Mouse (Mus musculus): ENCODE measurements around the gene Babam2. TPM values are rescaled to one million over a fixed set of nuclear protein-coding genes. Genes with fewer than 3 reads are reported as not detected.

The Babam2 gene
- polyA plus RNA-seq, 1 experiment from 2014 or later: 45.6 TPM

DNA sequence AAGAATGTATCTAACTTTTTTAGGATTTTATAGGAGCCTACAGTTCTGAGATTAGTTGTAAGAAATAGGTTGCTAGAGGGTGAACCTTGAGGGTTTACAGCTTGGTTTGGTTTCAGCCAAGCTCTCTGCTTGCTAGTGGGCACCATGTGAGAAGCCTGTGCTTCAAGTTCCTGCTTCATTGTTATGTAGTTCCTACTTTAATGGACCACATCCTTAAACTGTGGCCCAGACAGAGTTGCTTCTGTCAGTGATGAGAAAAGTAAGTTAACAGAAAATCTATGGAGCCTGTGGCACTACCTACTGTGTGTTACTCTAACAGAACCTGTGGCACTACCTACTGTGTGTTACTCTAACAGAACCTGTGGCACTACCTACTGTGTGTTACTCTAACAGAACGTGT, 57.1 kb downstream of the Babam2 start:
- no peak overlapping the region for H3K9ac ChIP-seq
- H3K4me2 ChIP-seq: no peak overlapping the region
- 90% methylated on average over 1 of the region's 1 CpGs for WGBS
- H3K9me3 ChIP-seq (replicated peaks): no peaks in the 10 kb centered on the region; the same call in 1 of the 2 replicates
- H3K4me3 ChIP-seq: no peak overlapping the region
- no peak overlapping the region for H3K27ac ChIP-seq (ENCODE audit: poor library complexity, severe bottlenecking)
- no peaks in the 10 kb centered on the region for H3K4me1 ChIP-seq (replicated peaks)
- 0 out of 2 replicates have a peak, but pooled peaks cover 6% of the 10 kb centered on the region for H3K36me3 ChIP-seq
- H3K27me3 ChIP-seq (replicated peaks): no peaks in the 10 kb centered on the region
- no peak for ATAC-seq (ENCODE audit: insufficient number of reproducible peaks, low FRiP score)

DNA sequence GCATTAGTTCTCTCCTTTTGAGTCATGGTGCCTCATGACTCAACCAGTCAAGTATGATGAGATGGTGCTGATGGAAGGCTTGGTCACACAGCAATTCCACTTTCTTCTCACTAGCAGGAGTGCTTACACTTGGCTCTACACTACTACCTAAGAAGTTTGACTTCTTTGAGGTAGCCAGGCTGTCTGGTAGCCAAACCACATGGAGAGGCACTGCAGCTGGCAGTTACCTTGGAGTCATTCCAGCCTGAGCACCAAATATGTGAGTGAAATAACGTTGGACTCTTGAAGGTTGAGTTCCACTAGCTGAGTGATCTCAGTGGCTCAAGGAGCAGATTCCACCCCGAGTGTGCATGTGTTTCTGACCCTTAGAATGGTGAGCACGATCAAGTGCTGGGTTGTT, 57.8 kb downstream of the Babam2 start:
- Histone ChIP-seq H3K4me1 (replicated peaks) (no peaks in the 10 kb centered on the region), H3K4me2 (no peak overlapping the region), H3K36me3 (0 out of 2 replicates have a peak, but pooled peaks cover 6% of the 10 kb centered on the region), H3K27ac (ENCODE audit: poor library complexity, severe bottlenecking) (no peak overlapping the region), H3K9me3 (replicated peaks) (no peaks in the 10 kb centered on the region; the same call in 1 of the 2 replicates), H3K4me3 (no peak overlapping the region), H3K27me3 (replicated peaks) (no peaks in the 10 kb centered on the region), H3K9ac (no peak overlapping the region)
- ATAC-seq (ENCODE audit: insufficient number of reproducible peaks, low FRiP score): no peak
- WGBS: 87% methylated on average over 3 of the region's 3 CpGs

DNA sequence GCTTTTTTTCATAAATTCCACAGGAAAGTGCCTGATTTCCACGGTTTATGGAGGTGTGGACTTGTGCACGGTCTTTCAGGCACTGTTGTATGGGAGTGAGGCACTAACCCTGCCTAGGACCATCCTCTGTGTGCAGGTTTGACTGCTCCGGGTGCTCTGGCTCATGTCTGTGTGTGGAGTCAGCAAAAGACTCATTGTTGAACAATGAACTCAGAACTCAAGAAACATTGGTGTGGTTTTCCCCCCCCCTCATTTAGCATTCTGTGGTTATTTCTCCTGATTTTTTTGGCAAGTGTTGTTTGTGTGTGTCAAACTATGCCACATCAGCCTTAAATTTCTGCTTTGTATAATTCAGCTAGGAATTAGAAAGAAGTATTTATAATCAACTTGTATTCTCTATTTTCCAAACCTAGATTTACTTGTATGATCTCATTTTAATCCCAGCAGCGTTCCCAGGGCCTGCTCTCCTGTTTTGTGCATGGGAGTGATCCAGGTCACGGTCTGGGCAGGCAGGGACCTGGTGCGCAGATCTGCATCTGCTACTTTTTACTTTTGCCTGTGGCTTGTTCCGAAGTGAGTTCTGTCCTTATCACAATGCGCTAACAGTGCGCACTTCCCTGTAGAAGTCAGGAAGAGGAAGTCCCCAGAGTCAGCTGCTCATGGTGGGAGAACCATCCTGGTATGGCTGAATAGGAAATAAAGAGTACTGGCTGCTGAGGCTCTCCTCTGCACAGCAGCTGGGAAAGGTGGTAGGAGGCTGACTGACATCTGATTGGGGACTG, 61.0 kb downstream of the Babam2 start:
- no peak for ATAC-seq (ENCODE audit: insufficient number of reproducible peaks, low FRiP score)
- H3K9ac ChIP-seq: no peak overlapping the region
- H3K4me3 ChIP-seq: no peak overlapping the region
- no peak overlapping the region for H3K4me2 ChIP-seq
- 82% methylated on average over 9 of the region's 9 CpGs for WGBS
- no peak overlapping the region for H3K27ac ChIP-seq (ENCODE audit: poor library complexity, severe bottlenecking)
- H3K9me3 ChIP-seq (replicated peaks): no peaks in the 10 kb centered on the region; the same call in 1 of the 2 replicates
- H3K4me1 ChIP-seq (replicated peaks): no peaks in the 10 kb centered on the region
- H3K36me3 ChIP-seq: 0 out of 2 replicates have a peak, but pooled peaks cover 6% of the 10 kb centered on the region
- H3K27me3 ChIP-seq (replicated peaks): no peaks in the 10 kb centered on the region

DNA sequence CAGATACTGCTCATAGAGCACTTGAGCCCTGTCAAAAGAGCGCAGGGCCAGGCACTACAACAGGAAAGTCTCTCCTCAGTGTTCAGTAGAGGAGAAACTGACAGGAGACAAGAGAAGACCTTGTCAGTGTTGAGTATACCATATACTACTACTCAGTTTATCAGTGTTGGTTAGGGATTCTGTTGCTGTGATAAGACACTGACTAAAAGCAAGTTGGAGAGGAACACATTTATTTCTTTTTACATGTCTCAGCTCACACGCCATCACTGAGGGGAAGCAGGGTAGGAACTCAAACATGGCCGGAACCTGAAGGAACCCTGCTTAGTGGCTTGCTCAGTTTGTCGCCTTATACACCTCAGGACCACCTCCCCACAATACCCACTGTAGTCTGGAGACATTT, 64.4 kb downstream of the Babam2 start:
- H3K27ac ChIP-seq (ENCODE audit: poor library complexity, severe bottlenecking): no peak overlapping the region
- WGBS: 84% methylated on average over 4 of the region's 4 CpGs
- H3K4me1 ChIP-seq (replicated peaks): no peaks in the 10 kb centered on the region
- no peaks in the 10 kb centered on the region for H3K36me3 ChIP-seq
- no peak for ATAC-seq (ENCODE audit: insufficient number of reproducible peaks, low FRiP score)
- no peaks in the 10 kb centered on the region for H3K27me3 ChIP-seq (replicated peaks)
- no peaks in the 10 kb centered on the region for H3K9me3 ChIP-seq (replicated peaks)
- no peak overlapping the region for H3K4me2 ChIP-seq
- H3K4me3 ChIP-seq: no peak overlapping the region
- H3K9ac ChIP-seq: no peak overlapping the region

DNA sequence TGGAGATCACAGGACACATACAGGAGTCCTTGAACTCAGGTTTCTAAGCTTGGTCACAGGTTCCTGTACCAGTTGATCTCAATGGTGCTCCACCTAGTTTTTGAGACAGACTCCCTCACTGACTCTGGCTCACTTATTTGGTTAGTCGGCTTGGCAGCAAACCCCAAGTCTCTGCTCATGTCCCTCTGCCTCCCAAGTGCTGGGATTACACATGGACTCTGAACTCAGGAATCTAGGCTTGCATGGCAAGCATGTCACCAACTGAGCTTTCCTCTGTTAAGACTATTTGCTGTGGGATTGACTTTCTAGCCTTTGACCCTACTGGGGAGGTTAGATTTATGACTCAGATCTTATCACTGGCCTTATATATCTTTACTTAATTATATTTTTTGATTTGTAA, 65.3 kb downstream of the Babam2 start:
- peaks cover 7% of the 10 kb centered on the region for H3K4me1 ChIP-seq (replicated peaks)
- 82% methylated on average over 1 of the region's 1 CpGs for WGBS

DNA sequence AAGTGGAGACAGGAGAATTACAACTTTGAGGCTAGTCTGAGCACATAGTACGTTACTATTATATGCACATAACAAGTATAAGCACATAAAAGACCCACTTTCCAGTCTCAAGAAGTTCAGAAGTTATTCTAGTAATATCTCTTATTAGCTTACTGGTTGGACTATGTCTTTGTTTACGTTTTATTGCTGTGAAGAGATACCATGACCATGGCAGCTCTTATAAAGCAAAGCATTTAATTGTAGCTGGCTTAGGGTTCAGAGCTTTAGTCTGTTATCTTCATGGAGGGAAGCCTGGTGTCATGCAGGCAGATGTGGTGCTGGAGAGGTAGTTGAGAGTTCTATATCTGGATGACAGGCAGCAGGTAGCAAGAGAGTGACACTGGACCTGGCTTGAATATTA, 68.3 kb downstream of the Babam2 start:
- Histone ChIP-seq H3K4me2 (no peak overlapping the region), H3K4me3 (no peak overlapping the region), H3K4me1 (replicated peaks) (peaks cover 9% of the 10 kb centered on the region), H3K9me3 (replicated peaks) (no peaks in the 10 kb centered on the region), H3K9ac (no peak overlapping the region), H3K27me3 (replicated peaks) (no peaks in the 10 kb centered on the region), H3K36me3 (no peaks in the 10 kb centered on the region), H3K27ac (ENCODE audit: poor library complexity, severe bottlenecking) (peak overlapping the region; percentile 18; the same call in 1 of the 2 replicates)
- ATAC-seq (ENCODE audit: insufficient number of reproducible peaks, low FRiP score): no peak
- WGBS: 85% methylated on average over 2 of the region's 2 CpGs

More for the DNA sequence above, 65.3 kb downstream of the Babam2 start:
- no peaks in the 10 kb centered on the region for H3K27me3 ChIP-seq (replicated peaks)
- no peaks in the 10 kb centered on the region for H3K9me3 ChIP-seq (replicated peaks)
- H3K36me3 ChIP-seq: no peaks in the 10 kb centered on the region
- no peak overlapping the region for H3K9ac ChIP-seq
- no peak overlapping the region for H3K27ac ChIP-seq (ENCODE audit: poor library complexity, severe bottlenecking)
- no peak overlapping the region for H3K4me3 ChIP-seq
- H3K4me2 ChIP-seq: no peak overlapping the region
- no peak for ATAC-seq (ENCODE audit: insufficient number of reproducible peaks, low FRiP score)

DNA sequence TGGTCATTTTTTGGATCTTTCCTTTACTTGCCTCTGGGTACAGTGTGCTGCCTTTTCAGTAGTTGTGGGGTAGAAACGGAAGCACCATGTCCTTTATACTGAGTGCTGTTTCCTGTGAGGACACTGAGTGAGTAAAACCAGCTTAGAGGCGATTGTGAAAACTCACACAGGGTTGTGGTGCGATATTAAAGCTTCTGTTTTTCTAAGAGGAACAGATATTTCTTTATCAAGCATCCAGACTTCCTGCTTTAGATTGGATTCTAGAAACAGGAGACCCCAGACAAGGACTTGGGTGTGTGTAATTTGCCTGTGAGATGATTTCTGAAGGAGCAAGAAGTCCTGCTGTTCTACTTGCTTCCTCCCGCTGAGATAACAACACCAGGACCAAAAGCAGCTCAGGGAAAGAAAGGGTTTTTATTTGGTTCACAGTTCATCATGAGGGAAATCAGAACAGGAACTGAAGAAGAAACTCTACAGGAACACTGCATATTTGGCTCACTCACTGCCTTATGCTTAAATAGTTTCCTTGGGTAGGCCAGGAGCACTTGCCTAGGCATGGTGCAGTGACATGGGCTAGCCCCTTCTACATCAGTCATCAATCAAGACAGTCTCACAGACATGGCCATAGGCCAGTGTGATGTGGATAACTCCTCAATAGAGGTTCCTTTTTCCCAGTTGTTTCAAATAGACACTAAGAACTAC, 69.5 kb downstream of the Babam2 start:
- H3K27me3 ChIP-seq (replicated peaks): no peaks in the 10 kb centered on the region
- ATAC-seq (ENCODE audit: insufficient number of reproducible peaks, low FRiP score): peak; percentile 73
- H3K4me1 ChIP-seq (replicated peaks): peaks cover 9% of the 10 kb centered on the region
- no peaks in the 10 kb centered on the region for H3K9me3 ChIP-seq (replicated peaks)
- no peak overlapping the region for H3K4me3 ChIP-seq
- WGBS: 32% methylated on average over 4 of the region's 4 CpGs
- H3K36me3 ChIP-seq: no peaks in the 10 kb centered on the region
- H3K4me2 ChIP-seq: no peak overlapping the region
- H3K27ac ChIP-seq (ENCODE audit: poor library complexity, severe bottlenecking): peak overlapping the region; percentile 80
- H3K9ac ChIP-seq: no peak overlapping the region

DNA sequence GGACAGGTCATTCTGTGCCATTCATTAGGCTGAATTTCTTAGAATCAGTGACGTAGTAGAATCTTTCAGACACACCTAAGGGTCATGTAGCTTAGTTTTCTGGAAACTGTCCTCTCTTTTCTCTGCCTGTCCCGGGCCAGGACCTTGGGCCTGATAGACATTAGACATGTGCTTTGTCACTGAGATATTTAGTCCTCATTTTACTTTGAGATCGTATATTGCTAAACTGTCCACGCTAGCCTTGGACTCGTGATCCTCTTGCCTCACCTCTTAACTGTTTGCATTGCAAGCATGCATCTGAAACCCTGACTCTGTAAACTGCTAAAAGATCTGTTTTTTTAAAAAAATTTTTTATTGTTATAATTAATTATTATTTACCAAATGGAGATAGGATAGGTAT, 74.0 kb downstream of the Babam2 start:
- no peak overlapping the region for H3K4me2 ChIP-seq
- H3K27ac ChIP-seq (ENCODE audit: poor library complexity, severe bottlenecking): no peak overlapping the region
- H3K9me3 ChIP-seq (replicated peaks): peaks cover 6% of the 10 kb centered on the region
- 81% methylated on average over 5 of the region's 5 CpGs for WGBS
- H3K9ac ChIP-seq: no peak overlapping the region
- ATAC-seq (ENCODE audit: insufficient number of reproducible peaks, low FRiP score): no peak
- peaks cover 12% of the 10 kb centered on the region for H3K36me3 ChIP-seq
- H3K27me3 ChIP-seq (replicated peaks): no peaks in the 10 kb centered on the region
- H3K4me3 ChIP-seq: no peak overlapping the region
- peaks cover 9% of the 10 kb centered on the region for H3K4me1 ChIP-seq (replicated peaks)

DNA sequence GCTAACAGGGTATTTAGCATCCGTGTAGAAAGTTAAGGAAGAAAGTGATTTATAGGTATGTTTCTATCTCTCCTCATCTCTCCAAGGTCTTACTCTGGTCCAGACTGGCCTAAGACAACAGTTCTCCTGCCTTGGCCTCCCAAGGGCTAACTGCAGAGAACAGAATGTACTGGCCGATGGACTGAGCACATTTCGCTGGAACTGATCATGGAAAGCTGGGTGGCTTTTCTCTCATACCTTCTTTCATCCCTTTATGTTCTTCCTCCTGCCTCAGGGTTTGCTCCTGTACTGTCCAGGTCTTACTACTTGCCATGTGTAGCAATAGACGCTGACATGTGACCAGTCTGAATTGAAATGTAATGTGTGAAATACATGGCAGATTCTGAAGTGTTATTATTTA, 74.4 kb downstream of the Babam2 start:
- H3K27me3 ChIP-seq (replicated peaks): no peaks in the 10 kb centered on the region
- no peak for ATAC-seq (ENCODE audit: insufficient number of reproducible peaks, low FRiP score)
- peaks cover 9% of the 10 kb centered on the region for H3K4me1 ChIP-seq (replicated peaks)
- peaks cover 12% of the 10 kb centered on the region for H3K36me3 ChIP-seq
- H3K4me2 ChIP-seq: no peak overlapping the region
- H3K4me3 ChIP-seq: no peak overlapping the region
- H3K9me3 ChIP-seq (replicated peaks): peaks cover 6% of the 10 kb centered on the region
- WGBS: 88% methylated on average over 4 of the region's 4 CpGs
- no peak overlapping the region for H3K9ac ChIP-seq
- H3K27ac ChIP-seq (ENCODE audit: poor library complexity, severe bottlenecking): no peak overlapping the region

DNA sequence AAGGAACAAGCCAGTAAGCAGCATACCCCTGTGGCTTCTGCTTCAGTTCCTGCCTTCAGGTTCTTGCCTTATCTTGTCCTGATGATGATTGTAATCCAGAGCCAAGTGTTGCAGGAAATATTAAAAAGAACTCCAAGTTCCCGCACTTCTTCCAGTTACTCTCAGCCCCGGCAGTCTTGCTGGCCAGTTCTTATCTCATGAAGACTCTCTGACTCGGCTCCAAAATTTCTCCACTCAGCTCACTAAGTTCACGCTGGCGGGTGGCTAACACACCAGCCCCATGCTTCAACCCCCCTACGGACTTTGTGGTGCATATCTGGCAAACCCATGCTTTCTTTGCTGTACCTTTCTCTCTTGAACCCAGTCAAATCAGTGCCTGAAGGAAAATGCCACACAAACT, 77.5 kb downstream of the Babam2 start:
- H3K27ac ChIP-seq (ENCODE audit: poor library complexity, severe bottlenecking): no peak overlapping the region
- H3K9ac ChIP-seq: no peak overlapping the region
- H3K27me3 ChIP-seq (replicated peaks): no peaks in the 10 kb centered on the region
- 76% methylated on average over 6 of the region's 6 CpGs for WGBS
- ATAC-seq (ENCODE audit: insufficient number of reproducible peaks, low FRiP score): no peak
- peaks cover 12% of the 10 kb centered on the region for H3K36me3 ChIP-seq
- no peak overlapping the region for H3K4me3 ChIP-seq
- no peak overlapping the region for H3K4me2 ChIP-seq
- H3K4me1 ChIP-seq (replicated peaks): no peaks in the 10 kb centered on the region
- H3K9me3 ChIP-seq (replicated peaks): peaks cover 6% of the 10 kb centered on the region

DNA sequence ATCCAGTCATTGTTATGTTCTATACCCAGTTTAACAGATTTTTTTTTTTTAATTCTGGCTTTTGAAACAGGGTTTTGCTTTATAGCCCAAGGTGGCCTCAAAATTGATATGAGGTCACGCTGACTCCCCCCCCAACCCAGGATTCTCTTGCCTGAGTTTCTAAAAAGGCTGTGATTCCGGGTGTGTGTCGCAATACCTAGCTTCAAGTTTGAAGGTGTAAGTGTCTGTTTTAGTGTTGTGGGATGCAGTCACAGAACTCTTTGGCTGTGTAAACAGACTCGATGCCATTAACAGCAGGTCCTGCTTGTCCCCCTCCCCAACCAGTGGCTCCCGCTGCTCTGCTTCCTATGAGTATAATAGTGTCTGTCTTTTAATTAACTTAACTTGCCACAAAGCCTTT, 84.1 kb downstream of the Babam2 start:
- 77% methylated on average over 5 of the region's 5 CpGs for WGBS
- no peak for ATAC-seq (ENCODE audit: insufficient number of reproducible peaks, low FRiP score)

More for the DNA sequence above, 84.1 kb downstream of the Babam2 start:
- no peaks in the 10 kb centered on the region for H3K36me3 ChIP-seq
- H3K9ac ChIP-seq: no peak overlapping the region
- no peaks in the 10 kb centered on the region for H3K9me3 ChIP-seq (replicated peaks)
- no peak overlapping the region for H3K27ac ChIP-seq (ENCODE audit: poor library complexity, severe bottlenecking)
- no peak overlapping the region for H3K4me3 ChIP-seq
- peaks cover 7% of the 10 kb centered on the region; the same call in 1 of the 2 replicates for H3K4me1 ChIP-seq (replicated peaks)
- H3K4me2 ChIP-seq: no peak overlapping the region
- H3K27me3 ChIP-seq (replicated peaks): no peaks in the 10 kb centered on the region

All from heart, embryonic 12.5 days (tissue).